Mouse (Mus musculus): ENCODE measurements around the gene Pkn1.

DNA sequence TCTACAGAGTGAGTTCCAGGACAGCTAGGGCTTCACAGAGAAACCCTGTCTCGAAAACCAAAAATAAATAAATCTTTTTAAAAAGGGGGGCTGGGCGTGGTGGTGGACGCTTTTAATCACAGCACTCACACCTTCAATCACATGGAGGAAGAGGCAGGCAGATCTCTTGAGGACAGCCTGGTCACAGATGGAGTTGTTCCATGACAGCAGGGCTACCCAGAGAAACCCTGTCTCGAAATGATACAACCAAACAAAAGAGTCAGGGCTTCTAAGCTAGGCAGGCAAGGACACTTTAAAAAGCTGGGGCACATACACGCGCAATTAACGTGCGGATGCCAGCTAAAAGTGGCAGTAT is 15.7 kb upstream of the Pkn1 start:
- TF ChIP-seq CTCF (IDR thresholded peaks at IDR 0.05; ENCODE audit: low read depth, low read length) (no peak), TAL1 (conservative IDR thresholded peaks at IDR 0.05; ENCODE audit: low read depth, low read length) (no peak), POLR2AphosphoS5 (IDR thresholded peaks at IDR 0.05; ENCODE audit: insufficient replicate concordance, low read depth, low read length) (no peak), GATA1 (IDR thresholded peaks at IDR 0.05; ENCODE audit: borderline replicate concordance, low read length) (no peak), GATA2 (IDR thresholded peaks at IDR 0.05; ENCODE audit: borderline replicate concordance, low read depth, low read length) (no peak)
